Mouse (Mus musculus) myocyte (in vitro differentiated cells): Measurements from ENCODE around the gene St3gal3. TPM values are rescaled to one million over a fixed set of nuclear protein-coding genes. Genes with fewer than 3 reads are reported as not detected.

Source experiments
- H3K27me3 ChIP-seq: one replicate; pipeline ENCODE4 v1.6.1; 2011; ENCODE audit not compliant: control insufficient read depth, insufficient read depth, insufficient read length
- H3K36me3 ChIP-seq: one replicate; pipeline ENCODE4 v1.6.1; 2011; ENCODE audit not compliant: control insufficient read depth, insufficient read depth
- H3K4me2 ChIP-seq: one replicate; pipeline ENCODE4 v1.6.1; 2011; ENCODE audit warnings: low read depth, control low read depth
- H3K4me3 ChIP-seq: one replicate; pipeline ENCODE4 v1.5.1; 2011; ENCODE audit warnings: mild to moderate bottlenecking, control low read depth, moderate library complexity
- H3K79me2 ChIP-seq: one replicate; pipeline ENCODE4 v1.6.1; 2011; ENCODE audit not compliant: control insufficient read depth, insufficient read depth
- H3ac ChIP-seq: one replicate; pipeline ENCODE4 v1.6.1; 2011; ENCODE audit not compliant: control insufficient read depth, insufficient read length
- CEBPB ChIP-seq: IDR thresholded peaks from 2 replicates; pipeline ENCODE4 v1.6.1; 2011; ENCODE audit warnings: mild to moderate bottlenecking, moderate library complexity; ENCODE audit not compliant: poor library complexity, insufficient read depth, severe bottlenecking
- E2F4 ChIP-seq: IDR thresholded peaks from one replicate; pipeline ENCODE4 v1.6.1; 2011; ENCODE audit warnings: mild to moderate bottlenecking, control low read depth, moderate library complexity; ENCODE audit not compliant: insufficient read depth
- MAX ChIP-seq: IDR thresholded peaks from one replicate; pipeline ENCODE4 v1.6.1; 2011; ENCODE audit warnings: low read depth, mild to moderate bottlenecking, control low read depth
- MYOD1 ChIP-seq, 3 experiments: IDR thresholded peaks; one replicate each; pipeline ENCODE4 v1.6.1; 2011; ENCODE audit warnings: control low read depth in 2 of 3, low read depth in 2 of 3, mild to moderate bottlenecking in 2 of 3, moderate library complexity in 1 of 3; ENCODE audit not compliant: insufficient read length in 2 of 3, control insufficient read depth in 1 of 3
- MYOG ChIP-seq, 3 experiments: IDR thresholded peaks; one replicate each; pipeline ENCODE4 v1.6.1; 2011; ENCODE audit warnings: control low read depth in 2 of 3, low read depth in 2 of 3, mild to moderate bottlenecking in 2 of 3; ENCODE audit not compliant: insufficient read length in 2 of 3, control insufficient read depth in 1 of 3, insufficient read depth in 1 of 3
- POLR2A ChIP-seq: IDR thresholded peaks from one replicate; pipeline ENCODE4 v1.6.1; 2011; ENCODE audit warnings: low read depth, mild to moderate bottlenecking, control low read depth, moderate library complexity; ENCODE audit not compliant: insufficient read length
- POLR2AphosphoS2 ChIP-seq: IDR thresholded peaks from one replicate; pipeline ENCODE4 v1.6.1; 2011; ENCODE audit warnings: low read depth, control low read depth; ENCODE audit not compliant: insufficient read length
- REST ChIP-seq: IDR thresholded peaks from one replicate; pipeline ENCODE4 v1.6.1; 2011; ENCODE audit warnings: mild to moderate bottlenecking, control low read depth, moderate library complexity; ENCODE audit not compliant: insufficient read depth, insufficient read length
- SRF ChIP-seq: IDR thresholded peaks from one replicate; pipeline ENCODE4 v1.6.1; 2011; ENCODE audit warnings: low read depth; ENCODE audit not compliant: control insufficient read depth, insufficient read length
- TCF12 ChIP-seq: IDR thresholded peaks from one replicate; pipeline ENCODE4 v1.6.1; 2011; ENCODE audit warnings: mild to moderate bottlenecking, control low read depth; ENCODE audit not compliant: poor library complexity, insufficient read depth, severe bottlenecking
- TCF3 ChIP-seq: IDR thresholded peaks from one replicate; pipeline ENCODE4 v1.6.1; 2011; ENCODE audit warnings: low read depth, control low read depth; ENCODE audit not compliant: insufficient read length
- USF1 ChIP-seq: IDR thresholded peaks from one replicate; pipeline ENCODE4 v1.6.1; 2011; ENCODE audit warnings: low read depth, mild to moderate bottlenecking, control low read depth, moderate library complexity
- polyA plus RNA-seq: library from polyadenylated mRNA; unstranded; fragments of >200 nt; fragmentation: generic; extraction: Trizol; gene quantifications from one replicate; pipeline ENCODE4 v1.2.1, GENCODE M21; 2012; ENCODE audit warnings: missing spikeins

The St3gal3 gene
- polyA plus RNA-seq, 1 experiment: 45.1 TPM

- H3K36me3 ChIP-seq: no peaks in the 10 kb centered on the region
- TF ChIP-seq E2F4 (no peak), MAX (no peak), USF1 (no peak), POLR2AphosphoS2 (no peak), CEBPB (no peak), SRF (no peak), POLR2A (no peak), REST (no peak), TCF3 (no peak), MYOD1 (IDR thresholded peaks at IDR 0.05; ENCODE audit: control insufficient read depth in 1 of 3, insufficient read length in 2 of 3, low read depth in 2 of 3) (no peak), MYOG (IDR thresholded peaks at IDR 0.05; ENCODE audit: control insufficient read depth in 1 of 3, insufficient read depth in 1 of 3, insufficient read length in 2 of 3, low read depth in 2 of 3) (no peak), TCF12 (no peak)
- no peaks in the 10 kb centered on the region for H3K27me3 ChIP-seq
- peak overlapping the region; percentile 78 for H3K4me2 ChIP-seq
- no peak overlapping the region for H3K4me3 ChIP-seq
- no peak overlapping the region for H3ac ChIP-seq
- no peaks in the 10 kb centered on the region for H3K79me2 ChIP-seq
Observed at GRCm38 (mm10) chr4:117996701-117997100, 138.0 kb downstream of the St3gal3 start.

GRCm38 (mm10) chr4:117995461-117995860 lies 139.3 kb downstream of the St3gal3 start:
- no peaks in the 10 kb centered on the region for H3K36me3 ChIP-seq
- H3K79me2 ChIP-seq: no peaks in the 10 kb centered on the region
- no peaks in the 10 kb centered on the region for H3K27me3 ChIP-seq
- no peak overlapping the region for H3ac ChIP-seq
- TF ChIP-seq MAX (no peak), TCF12 (no peak), SRF (no peak), E2F4 (no peak), MYOD1 (IDR thresholded peaks at IDR 0.05; ENCODE audit: control insufficient read depth in 1 of 3, insufficient read length in 2 of 3, low read depth in 2 of 3) (no peak), TCF3 (no peak), CEBPB (no peak), MYOG (IDR thresholded peaks at IDR 0.05; ENCODE audit: control insufficient read depth in 1 of 3, insufficient read depth in 1 of 3, insufficient read length in 2 of 3, low read depth in 2 of 3) (no peak), POLR2AphosphoS2 (no peak), POLR2A (no peak), USF1 (no peak), REST (no peak)
- H3K4me2 ChIP-seq: no peak overlapping the region
- H3K4me3 ChIP-seq: no peak overlapping the region

- H3K27me3 ChIP-seq: no peaks in the 10 kb centered on the region
- no peaks in the 10 kb centered on the region for H3K36me3 ChIP-seq
- no peak for TF ChIP-seq CEBPB
- no peak for TF ChIP-seq E2F4
- no peak for TF ChIP-seq SRF
- no peak for TF ChIP-seq USF1
- TF ChIP-seq REST: no peak
- no peak for TF ChIP-seq POLR2AphosphoS2
- no peak for TF ChIP-seq POLR2A
- no peak for TF ChIP-seq TCF3
- TF ChIP-seq MYOG (IDR thresholded peaks at IDR 0.05; ENCODE audit: control insufficient read depth in 1 of 3, insufficient read depth in 1 of 3, insufficient read length in 2 of 3, low read depth in 2 of 3): no peak
- no peak for TF ChIP-seq MYOD1 (IDR thresholded peaks at IDR 0.05; ENCODE audit: control insufficient read depth in 1 of 3, insufficient read length in 2 of 3, low read depth in 2 of 3)
- no peaks in the 10 kb centered on the region for H3K79me2 ChIP-seq
- H3ac ChIP-seq: no peak overlapping the region
- H3K4me3 ChIP-seq: no peak overlapping the region
- H3K4me2 ChIP-seq: no peak overlapping the region
Observed at GRCm38 (mm10) chr4:117993421-117993820, 141.3 kb downstream of the St3gal3 start.

GRCm38 (mm10) chr4:117992872-117993271 lies 141.8 kb downstream of the St3gal3 start:
- Histone ChIP-seq H3K27me3 (no peaks in the 10 kb centered on the region), H3K36me3 (no peaks in the 10 kb centered on the region), H3K4me3 (no peak overlapping the region), H3ac (no peak overlapping the region), H3K4me2 (no peak overlapping the region), H3K79me2 (no peaks in the 10 kb centered on the region)
- TF ChIP-seq REST (no peak), MYOD1 (IDR thresholded peaks at IDR 0.05; ENCODE audit: control insufficient read depth in 1 of 3, insufficient read length in 2 of 3, low read depth in 2 of 3) (no peak), MYOG (IDR thresholded peaks at IDR 0.05; ENCODE audit: control insufficient read depth in 1 of 3, insufficient read depth in 1 of 3, insufficient read length in 2 of 3, low read depth in 2 of 3) (no peak), MAX (no peak), POLR2AphosphoS2 (no peak), E2F4 (no peak), USF1 (no peak), CEBPB (no peak), SRF (no peak), POLR2A (no peak)
